In the genomic region with DNA sequence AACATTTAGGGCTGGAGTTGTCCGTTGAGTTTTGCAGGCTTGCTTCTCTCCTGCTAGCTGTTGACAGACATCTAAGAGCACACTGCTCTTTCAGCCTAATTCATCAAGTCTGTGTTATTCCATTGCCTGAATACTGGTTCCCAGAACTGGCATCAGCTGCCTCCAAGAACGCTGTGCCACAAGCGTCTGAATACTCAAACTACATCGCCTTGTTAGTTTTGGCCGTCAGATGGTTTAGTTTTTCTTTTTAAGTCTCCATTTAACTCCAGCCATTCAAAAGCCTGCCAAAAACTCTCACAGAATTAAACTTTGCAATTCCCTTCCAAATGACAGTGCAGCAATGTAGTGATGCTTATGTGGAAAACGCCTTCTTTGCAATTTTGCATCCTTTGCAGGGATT, we compare ENCODE assay signal across 12 mouse cellular contexts. TPM values are rescaled to one million over a fixed set of nuclear protein-coding genes. Genes with fewer than 3 reads are reported as not detected.
DNase-seq lines count a peak whose midpoint lies in the region; ATAC-seq and TF ChIP-seq lines count a peak whose summit lies in the region.
"Had no signal": no experiment of that assay in that cellular context is flagged by ENCODE, and none has a peak within 500 bp of the region (broad histone marks: within the 10 kb centered on the region; RNA-seq: fewer than 3 reads in every experiment).

No protein-coding gene starts in this region.

- no peaks in the 10 kb centered on the region for H3K27me3 ChIP-seq in limb, embryonic 12.5 days
- no peaks in the 10 kb centered on the region for H3K27me3 ChIP-seq in limb, embryonic 10.5 days (ENCODE audit: low read depth, poor library complexity, severe bottlenecking)
- H3K27me3 ChIP-seq in limb, embryonic 14.5 days (ENCODE audit: control insufficient read depth, insufficient read depth, low read length): no peaks in the 10 kb centered on the region
- H3K27me3 ChIP-seq: hindbrain, embryonic 12.5 days; midbrain, embryonic 13.5 days; neural tube, embryonic 13.5 days had no signal

- H3K4me2 ChIP-seq in limb, embryonic 12.5 days: no peak overlapping the region
- peak overlapping the region; percentile 27 for H3K4me2 ChIP-seq in limb, embryonic 14.5 days (replicated peaks; ENCODE audit: low read depth, low read length, severe bottlenecking)
- H3K4me2 ChIP-seq: hindbrain, embryonic 12.5 days; midbrain, embryonic 13.5 days; neural tube, embryonic 13.5 days had no signal

- DNase-seq in frontal cortex, postnatal 36 days (ENCODE audit: low spot score in 2 of 2): peak; percentile 28 to 34
- DNase-seq in frontal cortex, postnatal 10 days (ENCODE audit: low spot score in 2 of 2): no peak
- DNase-seq in limb, embryonic 10.5 days (ENCODE audit: low spot score): no peak
- peak; percentile 40 for DNase-seq in fibroblast of lung, adult 2 months (ENCODE audit: low read depth)
- DNase-seq in limb, embryonic 14.5 days (ENCODE audit: low spot score): peak; percentile 58
- no peak for DNase-seq in kidney, adult 11 months
- DNase-seq: thymus, postnatal 14 days had no signal

- H3K9me3 ChIP-seq in limb, embryonic 12.5 days: no peaks in the 10 kb centered on the region
- H3K9me3 ChIP-seq in limb, embryonic 10.5 days (replicated peaks): no peaks in the 10 kb centered on the region
- H3K9me3 ChIP-seq in limb, embryonic 14.5 days (ENCODE audit: control insufficient read depth, low read length): no peaks in the 10 kb centered on the region
- H3K9me3 ChIP-seq: hindbrain, embryonic 12.5 days; midbrain, embryonic 13.5 days; neural tube, embryonic 13.5 days had no signal

- no peak overlapping the region for H3K4me3 ChIP-seq in limb, embryonic 12.5 days (replicated peaks)
- H3K4me3 ChIP-seq in limb, embryonic 10.5 days: no peak overlapping the region
- peak overlapping the region; percentile 12 for H3K4me3 ChIP-seq in limb, embryonic 14.5 days (replicated peaks; ENCODE audit: low read length)
- H3K4me3 ChIP-seq: hindbrain, embryonic 12.5 days; midbrain, embryonic 13.5 days; neural tube, embryonic 13.5 days had no signal

- no peak for ATAC-seq in limb, embryonic 12.5 days (ENCODE audit: insufficient number of reproducible peaks, insufficient read depth, low FRiP score, low TSS enrichment, low read depth)
- no peak for ATAC-seq in limb, embryonic 14.5 days (ENCODE audit: low FRiP score, low read depth)
- ATAC-seq: midbrain, embryonic 13.5 days had no signal

- no peaks in the 10 kb centered on the region for H3K36me3 ChIP-seq in limb, embryonic 12.5 days
- no peaks in the 10 kb centered on the region for H3K36me3 ChIP-seq in limb, embryonic 10.5 days
- no peaks in the 10 kb centered on the region for H3K36me3 ChIP-seq in limb, embryonic 14.5 days (ENCODE audit: control insufficient read depth, insufficient read depth, low read length)
- H3K36me3 ChIP-seq: hindbrain, embryonic 12.5 days; midbrain, embryonic 13.5 days; neural tube, embryonic 13.5 days had no signal

- WGBS in limb, embryonic 12.5 days: 83% methylated on average over 6 of the region's 6 CpGs
- 88% methylated on average over 6 of the region's 6 CpGs for WGBS in limb, embryonic 10.5 days
- WGBS in limb, embryonic 14.5 days: 71% methylated on average over 6 of the region's 6 CpGs

- no peak for TF ChIP-seq POLR2A in limb, embryonic 14.5 days (IDR thresholded peaks at IDR 0.05; ENCODE audit: borderline replicate concordance, extremely low read depth, insufficient read depth, insufficient read length)

- no peak overlapping the region for H3K9ac ChIP-seq in limb, embryonic 12.5 days (replicated peaks)
- no peak overlapping the region; the same call in 1 of the 2 replicates for H3K9ac ChIP-seq in limb, embryonic 14.5 days (ENCODE audit: low read depth, low read length, severe bottlenecking)
- H3K9ac ChIP-seq: hindbrain, embryonic 12.5 days; midbrain, embryonic 13.5 days; neural tube, embryonic 13.5 days had no signal

- 0 out of 2 replicates have a peak overlapping the region, but pooled peaks have one; percentile 50 for H3K27ac ChIP-seq in limb, embryonic 12.5 days
- no peak overlapping the region for H3K27ac ChIP-seq in limb, embryonic 10.5 days
- H3K27ac ChIP-seq in limb, embryonic 14.5 days (replicated peaks; ENCODE audit: low read depth, low read length): peak overlapping the region; percentile 53
- H3K27ac ChIP-seq: hindbrain, embryonic 12.5 days; midbrain, embryonic 13.5 days; neural tube, embryonic 13.5 days had no signal

- peaks cover 8% of the 10 kb centered on the region for H3K4me1 ChIP-seq in limb, embryonic 12.5 days (replicated peaks)
- H3K4me1 ChIP-seq in limb, embryonic 10.5 days: 0 out of 2 replicates have a peak, but pooled peaks cover 2% of the 10 kb centered on the region
- peaks cover 9% of the 10 kb centered on the region; the same call in 1 of the 2 replicates for H3K4me1 ChIP-seq in limb, embryonic 14.5 days (ENCODE audit: control insufficient read depth, insufficient read depth, low read length)
- H3K4me1 ChIP-seq: hindbrain, embryonic 12.5 days; midbrain, embryonic 13.5 days; neural tube, embryonic 13.5 days had no signal

RNA-seq across cellular contexts. Expression of a gene that starts 1.4 kb away (rescaled TPM):
- 3.9 and 4.4 TPM in 2 replicates for polyA plus RNA-seq in limb, embryonic 12.5 days (2016; fragmentation: Nextera tagmentation; extraction: Ambion mirVana)
- polyA plus RNA-seq in limb, embryonic 10.5 days (2016; fragmentation: Nextera tagmentation; extraction: Ambion mirVana): not detected in 2 replicates
- 38.9 and 39.5 TPM in 2 replicates for polyA plus RNA-seq in limb, embryonic 14.5 days (2012; rRNA removed)
- 23.7 and 24.1 TPM in 2 replicates for polyA plus RNA-seq in limb, embryonic 14.5 days (2014; fragmentation: Nextera tagmentation; extraction: Ambion mirVana)
- polyA plus RNA-seq: gonadal fat pad, adult 2 months had no signal

RNA-seq across cellular contexts. Expression of a gene that starts 30.5 kb away (rescaled TPM):
- 79.7 and 87.7 TPM in 2 replicates for polyA plus RNA-seq in limb, embryonic 12.5 days (2016; fragmentation: Nextera tagmentation; extraction: Ambion mirVana)
- 76.5 and 82.9 TPM in 2 replicates for polyA plus RNA-seq in limb, embryonic 10.5 days (2016; fragmentation: Nextera tagmentation; extraction: Ambion mirVana)
- 27.7 and 32.6 TPM in 2 replicates for polyA plus RNA-seq in limb, embryonic 14.5 days (2012; rRNA removed)
- polyA plus RNA-seq in limb, embryonic 14.5 days (2014; fragmentation: Nextera tagmentation; extraction: Ambion mirVana): 35.8 and 40.1 TPM in 2 replicates

RNA-seq across cellular contexts. Expression of a gene that starts 54.6 kb away (rescaled TPM):
- 584 and 630 TPM in 2 replicates for polyA plus RNA-seq in limb, embryonic 12.5 days (2016; fragmentation: Nextera tagmentation; extraction: Ambion mirVana)
- 497 and 548 TPM in 2 replicates for polyA plus RNA-seq in limb, embryonic 10.5 days (2016; fragmentation: Nextera tagmentation; extraction: Ambion mirVana)
- 86.9 and 199 TPM in 2 replicates for polyA plus RNA-seq in limb, embryonic 14.5 days (2012; rRNA removed)
- polyA plus RNA-seq in limb, embryonic 14.5 days (2014; fragmentation: Nextera tagmentation; extraction: Ambion mirVana): 290 and 314 TPM in 2 replicates

Comparison
In these comparisons a context has a peak if more than half of its experiments do, and no peak if none do; other contexts are left out.
1. DNase-seq: peak in frontal cortex, postnatal 36 days (2 of 2), fibroblast of lung, adult 2 months (single experiment) and limb, embryonic 14.5 days (single experiment); none in frontal cortex, postnatal 10 days (0 of 2), limb, embryonic 10.5 days (single experiment) and kidney, adult 11 months (single experiment).